Mouse (Mus musculus): ENCODE results near the gene Fasl.

DNA sequence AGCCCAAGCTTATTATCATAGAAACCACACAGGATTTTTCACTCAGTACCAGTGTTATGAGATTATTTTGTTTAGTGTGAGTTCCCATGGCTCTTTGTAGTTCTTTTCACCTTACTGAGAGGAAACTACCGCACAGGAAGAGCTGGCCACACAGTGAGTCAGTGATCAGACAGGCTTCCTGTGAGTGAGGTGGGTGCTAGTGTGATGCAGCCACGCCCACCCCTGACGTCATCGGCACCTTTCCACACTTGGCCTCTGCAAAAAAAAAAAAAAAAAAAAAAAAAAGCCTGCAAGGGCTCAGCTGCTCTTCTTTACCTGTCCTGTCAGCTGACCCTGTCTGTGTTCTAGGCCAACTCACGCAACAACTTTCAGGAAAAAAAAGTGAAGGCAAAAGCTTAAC is 21.6 kb downstream of the Fasl start:
- TF ChIP-seq CTCF (IDR thresholded peaks at IDR 0.05; ENCODE audit: low read depth) (no peak), EP300 (optimal IDR thresholded peaks at IDR 0.05) (no peak)
